ENCODE assay signal across 33 mouse cellular contexts in the genomic region with DNA sequence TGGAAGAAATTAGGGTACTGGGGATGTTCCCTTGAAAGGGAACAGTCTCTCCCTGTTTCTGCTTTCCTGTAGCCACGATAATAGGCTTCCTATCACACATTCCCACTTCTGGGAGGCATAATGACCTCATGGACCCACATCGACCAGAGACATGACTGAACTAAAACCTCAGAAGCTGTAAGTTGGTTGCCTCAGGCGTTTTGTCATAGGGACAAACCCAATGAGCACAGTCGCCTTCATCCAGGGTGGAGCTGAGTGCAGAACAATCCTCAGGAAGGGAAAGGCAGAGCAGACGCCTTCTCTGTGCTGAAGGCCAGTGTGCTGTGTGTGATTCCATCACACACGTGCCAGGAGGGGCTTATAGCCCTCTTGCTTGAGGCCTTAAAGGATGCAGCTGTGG. TPM values are rescaled to one million over a fixed set of nuclear protein-coding genes. Genes with fewer than 3 reads are reported as not detected.
"Had no signal": no experiment of that assay in that cellular context is flagged by ENCODE, and none has a peak within 500 bp of the region (broad histone marks: within the 10 kb centered on the region; RNA-seq: fewer than 3 reads in every experiment).

No protein-coding gene starts in this region.

- H3K4me1 ChIP-seq: heart, embryonic 12.5 days; hindbrain, embryonic 10.5 days; hindbrain, embryonic 12.5 days had no signal

- H3K9ac ChIP-seq: heart, embryonic 12.5 days; hindbrain, embryonic 12.5 days; hindbrain, embryonic 14.5 days; intestine, embryonic 15.5 days; limb, embryonic 12.5 days had no signal

- H3K27ac ChIP-seq: gastrocnemius, adult 2 months; heart, adult 2 months; heart, embryonic 10.5 days; hindbrain, embryonic 10.5 days; hindbrain, embryonic 12.5 days; hindbrain, embryonic 14.5 days; intestine, embryonic 15.5 days; layer of hippocampus, adult 2 months; left cerebral cortex, adult 2 months; limb, embryonic 10.5 days; limb, embryonic 12.5 days had no signal

- H3K9me3 ChIP-seq: heart, embryonic 10.5 days; heart, embryonic 12.5 days; hindbrain, embryonic 10.5 days; intestine, embryonic 15.5 days; limb, embryonic 10.5 days had no signal

- DNase-seq: gastrocnemius, adult 2 months; gastrocnemius, postnatal 10 days; gastrocnemius, postnatal 25 days; heart, adult 2 months; heart, postnatal 10 days; heart, postnatal 4 days; kidney, adult 18-20 months; kidney, adult 8-10 months; kidney, postnatal 10 days; kidney, postnatal 25 days; kidney, postnatal 4 days had no signal

- H3K27me3 ChIP-seq: hindbrain, embryonic 12.5 days; intestine, embryonic 15.5 days; limb, embryonic 12.5 days had no signal

- ATAC-seq: hindbrain, embryonic 16.5 days; inflammation-experienced regulatory T-cells, adult 6 months; intestine, embryonic 15.5 days; intestine, postnatal 0 days had no signal

- H3K4me2 ChIP-seq: heart, embryonic 12.5 days; hindbrain, embryonic 12.5 days; hindbrain, embryonic 14.5 days; intestine, embryonic 15.5 days; limb, embryonic 12.5 days had no signal

- H3K36me3 ChIP-seq: heart, embryonic 10.5 days; heart, embryonic 12.5 days; hindbrain, embryonic 10.5 days; hindbrain, embryonic 12.5 days; intestine, embryonic 15.5 days; limb, embryonic 10.5 days; limb, embryonic 12.5 days had no signal

- H3K4me3 ChIP-seq: gastrocnemius, adult 2 months; heart, adult 2 months; heart, embryonic 10.5 days; heart, embryonic 12.5 days; hindbrain, embryonic 10.5 days; hindbrain, embryonic 12.5 days; intestine, embryonic 15.5 days; layer of hippocampus, adult 2 months; left cerebral cortex, adult 2 months; limb, embryonic 10.5 days; limb, embryonic 12.5 days had no signal

RNA-seq across cellular contexts. Expression of a gene that starts 38.4 kb away (rescaled TPM):
- total RNA-seq: gastrocnemius, adult 2 months; gastrocnemius, postnatal 25 days; gastrocnemius, postnatal 4 days; heart, adult 2 months; heart, postnatal 10 days; heart, postnatal 25 days; heart, postnatal 4 days; layer of hippocampus, adult 2 months; layer of hippocampus, postnatal 10 days; layer of hippocampus, postnatal 25 days; left cerebral cortex, adult 2 months; left cerebral cortex, postnatal 14 days; left cerebral cortex, postnatal 36 days; liver, adult 2 months had no signal
- polyA plus RNA-seq: frontal cortex, adult 2 months; heart, adult 2 months; heart, embryonic 10.5 days; hindbrain, embryonic 10.5 days; hindbrain, embryonic 16.5 days; inflammation-experienced regulatory T-cells, adult 6 months; intestine, postnatal 0 days; kidney, embryonic 14.5 days; limb, embryonic 12.5 days; liver, adult 2 months had no signal
